Mouse (Mus musculus): ENCODE results near the gene Map3k4. TPM values are rescaled to one million over a fixed set of nuclear protein-coding genes. Genes with fewer than 3 reads are reported as not detected.

Map3k4 gene
- polyA plus RNA-seq, 1 experiment from 2014 or later = 35.8 TPM

GRCm38 (mm10) chr17:12264293-12264692 is 54.3 kb downstream of the Map3k4 start:
- H3K9me3 ChIP-seq = no peaks in the 10 kb centered on the region
- H3K4me3 ChIP-seq = no peak overlapping the region
- H3K36me3 ChIP-seq = peaks cover 26% of the 10 kb centered on the region
- no peak overlapping the region for H3K27ac ChIP-seq (replicated peaks)
- ATAC-seq (ENCODE audit: low read depth) = no peak
- no peak overlapping the region for H3K4me2 ChIP-seq
- WGBS = 90% methylated on average over 3 of the region's 3 CpGs
- no peaks in the 10 kb centered on the region for H3K27me3 ChIP-seq
- no peak overlapping the region for H3K9ac ChIP-seq
- H3K4me1 ChIP-seq (replicated peaks) = peaks cover 40% of the 10 kb centered on the region

- Histone ChIP-seq H3K4me1 (replicated peaks) (peaks cover 35% of the 10 kb centered on the region), H3K4me2 (no peak overlapping the region), H3K9ac (no peak overlapping the region), H3K9me3 (no peaks in the 10 kb centered on the region), H3K27me3 (no peaks in the 10 kb centered on the region), H3K36me3 (peaks cover 29% of the 10 kb centered on the region), H3K4me3 (no peak overlapping the region), H3K27ac (replicated peaks) (no peak overlapping the region)
- ATAC-seq (ENCODE audit: low read depth) = no peak
- 89% methylated on average over 13 of the region's 13 CpGs for WGBS
Measured at GRCm38 (mm10) chr17:12263787-12264186, 54.8 kb downstream of the Map3k4 start.

DNA sequence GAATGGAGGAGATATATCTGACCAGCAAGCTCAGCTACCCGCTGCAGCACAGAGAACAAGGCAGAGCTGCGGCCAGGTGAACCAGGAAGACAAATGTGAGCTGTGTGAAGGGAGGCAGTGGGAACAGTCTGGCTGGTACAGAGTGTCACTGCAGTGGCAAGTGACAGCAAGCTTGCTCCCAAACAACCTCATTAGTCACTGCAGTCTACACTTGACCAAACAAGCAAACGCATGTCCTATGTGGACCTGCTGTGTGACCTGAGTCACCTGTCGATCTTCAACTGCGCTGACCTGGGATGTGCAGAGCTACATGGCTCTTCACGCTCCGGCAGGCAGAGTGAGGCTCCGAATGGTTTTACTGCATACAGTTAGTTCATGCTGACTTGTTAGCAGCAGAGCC is 55.7 kb downstream of the Map3k4 start:
- Histone ChIP-seq H3K27me3 (no peaks in the 10 kb centered on the region), H3K4me2 (no peak overlapping the region), H3K9ac (no peak overlapping the region), H3K4me1 (replicated peaks) (peaks cover 27% of the 10 kb centered on the region), H3K4me3 (no peak overlapping the region), H3K27ac (replicated peaks) (no peak overlapping the region), H3K36me3 (peaks cover 38% of the 10 kb centered on the region), H3K9me3 (no peaks in the 10 kb centered on the region)
- 89% methylated on average over 8 of the region's 8 CpGs for WGBS
- no peak for ATAC-seq (ENCODE audit: low read depth)

- H3K27me3 ChIP-seq = no peaks in the 10 kb centered on the region
- H3K4me2 ChIP-seq = no peak overlapping the region
- no peak overlapping the region for H3K4me3 ChIP-seq
- H3K9ac ChIP-seq = no peak overlapping the region
- no peak overlapping the region for H3K27ac ChIP-seq (replicated peaks)
- ATAC-seq (ENCODE audit: low read depth) = no peak
- H3K4me1 ChIP-seq (replicated peaks) = peaks cover 18% of the 10 kb centered on the region
- peaks cover 48% of the 10 kb centered on the region for H3K36me3 ChIP-seq
- WGBS = 91% methylated on average over 2 of the region's 2 CpGs
- no peaks in the 10 kb centered on the region for H3K9me3 ChIP-seq
Measured at GRCm38 (mm10) chr17:12261887-12262286, 56.7 kb downstream of the Map3k4 start.

- Histone ChIP-seq H3K4me1 (replicated peaks) (peaks cover 13% of the 10 kb centered on the region), H3K27me3 (no peaks in the 10 kb centered on the region), H3K9ac (no peak overlapping the region), H3K4me3 (no peak overlapping the region), H3K9me3 (no peaks in the 10 kb centered on the region), H3K4me2 (no peak overlapping the region), H3K27ac (replicated peaks) (no peak overlapping the region), H3K36me3 (peaks cover 53% of the 10 kb centered on the region)
- ATAC-seq (ENCODE audit: low read depth) = no peak
- 76% methylated on average over 7 of the region's 7 CpGs for WGBS
Measured at GRCm38 (mm10) chr17:12261376-12261775, 57.2 kb downstream of the Map3k4 start.

- Histone ChIP-seq H3K36me3 (peaks cover 67% of the 10 kb centered on the region), H3K27ac (replicated peaks) (no peak overlapping the region), H3K4me3 (no peak overlapping the region), H3K9ac (no peak overlapping the region), H3K9me3 (no peaks in the 10 kb centered on the region), H3K4me1 (replicated peaks) (no peaks in the 10 kb centered on the region), H3K27me3 (no peaks in the 10 kb centered on the region), H3K4me2 (no peak overlapping the region)
- WGBS = 93% methylated on average over 8 of the region's 8 CpGs
- no peak for ATAC-seq (ENCODE audit: low read depth)
Measured at GRCm38 (mm10) chr17:12259957-12260356, 58.6 kb downstream of the Map3k4 start.

DNA sequence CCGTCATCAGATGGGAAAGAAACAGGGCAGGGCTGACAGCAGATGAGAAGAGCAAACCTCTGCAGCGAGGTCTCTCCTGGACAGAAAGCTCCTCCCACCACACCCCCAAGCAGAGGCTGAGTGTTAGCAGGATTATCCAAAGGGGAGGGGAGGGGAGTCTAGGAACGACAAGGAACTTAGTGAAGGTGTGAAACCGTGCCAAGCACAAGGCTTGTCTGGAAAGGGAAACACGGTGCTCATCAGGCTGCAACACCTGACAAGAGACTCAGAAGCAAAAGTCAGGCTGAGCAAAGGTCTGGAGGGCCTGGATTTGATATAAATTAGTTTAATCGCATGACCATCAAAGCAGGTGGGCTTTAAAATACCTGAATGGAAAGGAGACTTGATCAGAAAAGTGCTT is 60.1 kb downstream of the Map3k4 start:
- H3K27ac ChIP-seq (replicated peaks) = no peak overlapping the region
- no peaks in the 10 kb centered on the region for H3K27me3 ChIP-seq
- no peak for ATAC-seq (ENCODE audit: low read depth)
- no peak overlapping the region for H3K4me2 ChIP-seq
- H3K9ac ChIP-seq = no peak overlapping the region
- H3K4me1 ChIP-seq (replicated peaks) = no peaks in the 10 kb centered on the region
- no peaks in the 10 kb centered on the region for H3K9me3 ChIP-seq
- H3K4me3 ChIP-seq = no peak overlapping the region
- WGBS = 79% methylated on average over 6 of the region's 6 CpGs
- H3K36me3 ChIP-seq = peaks cover 76% of the 10 kb centered on the region

DNA sequence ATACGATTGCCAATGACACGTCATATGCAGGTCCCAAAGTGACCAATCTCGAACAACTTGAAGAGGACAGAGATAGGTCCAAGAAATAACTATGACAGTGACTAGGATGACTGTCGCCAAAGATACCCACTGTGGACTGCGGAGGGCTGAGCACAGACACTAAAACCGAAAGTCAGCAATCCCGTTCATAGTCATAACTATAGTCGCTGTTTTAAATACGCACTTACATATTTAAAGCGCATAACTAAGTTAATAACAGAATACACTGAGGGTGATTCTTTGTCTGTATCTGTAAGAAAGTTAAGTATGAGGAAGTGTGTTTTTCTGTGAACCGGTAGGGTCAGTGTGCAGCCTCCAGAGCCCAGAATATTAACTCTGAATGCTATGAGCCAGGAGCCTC is 62.5 kb downstream of the Map3k4 start:
- Histone ChIP-seq H3K4me3 (no peak overlapping the region), H3K36me3 (peaks cover 91% of the 10 kb centered on the region), H3K9me3 (peaks cover 13% of the 10 kb centered on the region), H3K4me1 (replicated peaks) (no peaks in the 10 kb centered on the region), H3K27me3 (no peaks in the 10 kb centered on the region), H3K27ac (replicated peaks) (no peak overlapping the region), H3K9ac (no peak overlapping the region), H3K4me2 (no peak overlapping the region)
- ATAC-seq (ENCODE audit: low read depth) = no peak
- WGBS = 96% methylated on average over 11 of the region's 11 CpGs

DNA sequence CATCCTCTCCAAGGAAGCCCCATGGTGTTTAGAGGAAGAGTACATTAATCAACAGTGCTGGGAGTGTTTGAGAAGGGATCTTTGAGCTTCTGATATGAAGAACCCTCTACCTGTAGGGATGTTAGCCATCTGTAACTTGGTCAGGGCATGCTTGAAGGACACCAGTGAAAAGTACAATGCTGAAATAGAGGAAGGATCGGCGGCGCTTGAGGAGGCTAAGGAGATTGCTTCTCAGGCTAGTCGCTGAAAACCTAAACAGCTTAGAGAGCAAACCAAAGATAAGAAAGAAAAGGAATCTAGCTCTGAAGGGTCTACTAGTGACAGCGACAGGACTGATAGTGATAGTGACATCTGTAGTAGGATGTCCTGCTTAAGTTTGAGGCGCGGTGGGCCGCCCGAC is 68.0 kb downstream of the Map3k4 start:
- no peaks in the 10 kb centered on the region for H3K27me3 ChIP-seq
- H3K4me3 ChIP-seq = no peak overlapping the region
- peaks cover 13% of the 10 kb centered on the region for H3K9me3 ChIP-seq
- H3K4me1 ChIP-seq (replicated peaks) = no peaks in the 10 kb centered on the region
- H3K36me3 ChIP-seq = peaks cover 90% of the 10 kb centered on the region
- no peak overlapping the region for H3K9ac ChIP-seq
- no peak overlapping the region for H3K27ac ChIP-seq (replicated peaks)
- 97% methylated on average over 9 of the region's 9 CpGs for WGBS
- no peak for ATAC-seq (ENCODE audit: low read depth)
- no peak overlapping the region for H3K4me2 ChIP-seq

DNA sequence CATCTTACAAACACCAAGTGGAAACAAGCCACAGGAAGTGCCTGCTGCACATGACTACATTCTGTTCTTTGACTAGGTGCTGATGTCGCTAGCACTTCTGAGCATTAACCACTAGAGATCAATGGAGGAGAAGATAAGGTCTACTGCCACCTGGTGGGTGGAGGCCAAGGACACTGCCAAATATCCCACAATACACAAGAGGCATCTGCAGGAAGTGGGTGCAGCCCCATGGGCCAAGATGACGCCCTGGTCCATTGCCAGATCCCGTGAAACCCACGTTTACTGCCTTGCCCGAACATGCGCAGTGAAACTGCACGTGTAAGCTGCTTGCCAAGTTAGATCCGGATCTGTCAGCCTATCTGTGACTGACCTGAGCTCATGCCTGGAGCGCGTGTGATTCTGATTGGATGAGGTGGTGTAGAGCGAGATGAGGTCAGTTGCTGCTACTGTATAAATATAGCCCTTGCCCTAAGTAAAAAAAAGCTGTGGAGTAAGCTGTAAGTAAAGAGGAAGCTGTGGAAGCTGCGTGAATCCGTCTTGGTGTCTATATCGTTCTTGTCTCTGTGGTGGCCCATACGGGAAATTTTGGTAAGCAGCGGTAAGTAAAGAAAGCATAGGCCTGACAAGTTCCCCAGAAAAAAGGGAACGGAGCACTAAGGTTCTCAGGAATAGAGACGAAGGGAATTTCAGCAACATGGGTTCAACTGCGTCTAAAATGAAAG is 68.7 kb downstream of the Map3k4 start:
- Histone ChIP-seq H3K27ac (replicated peaks) (no peak overlapping the region), H3K9me3 (peaks cover 13% of the 10 kb centered on the region), H3K27me3 (no peaks in the 10 kb centered on the region), H3K9ac (no peak overlapping the region), H3K4me2 (no peak overlapping the region), H3K4me1 (replicated peaks) (no peaks in the 10 kb centered on the region), H3K4me3 (no peak overlapping the region), H3K36me3 (peaks cover 86% of the 10 kb centered on the region)
- ATAC-seq (ENCODE audit: low read depth) = no peak
- 97% methylated on average over 19 of the region's 19 CpGs for WGBS

DNA sequence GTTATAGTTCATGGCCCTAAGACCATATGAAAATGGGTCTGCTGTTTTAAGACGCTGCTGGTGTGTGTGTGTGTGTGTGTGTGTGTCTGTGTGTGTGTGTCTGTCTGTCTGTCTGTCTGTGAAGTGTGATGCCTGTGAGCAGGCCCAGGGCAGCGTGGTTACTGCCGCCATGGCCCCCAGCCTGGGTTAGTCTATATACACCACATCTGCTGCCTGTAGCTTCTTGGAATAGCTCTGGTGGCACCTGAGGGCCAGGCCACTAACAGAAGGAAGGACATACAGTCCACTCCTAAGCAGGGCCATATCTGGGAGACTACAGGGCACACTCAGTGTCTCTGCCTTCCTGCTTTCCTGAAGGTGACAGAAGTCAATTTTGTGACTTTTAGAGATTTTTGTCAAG is 77.9 kb downstream of the Map3k4 start:
- Histone ChIP-seq H3K4me3 (no peak overlapping the region), H3K9ac (no peak overlapping the region), H3K27me3 (no peaks in the 10 kb centered on the region), H3K27ac (replicated peaks) (no peak overlapping the region), H3K4me2 (no peak overlapping the region), H3K4me1 (replicated peaks) (no peaks in the 10 kb centered on the region), H3K36me3 (peaks cover 68% of the 10 kb centered on the region), H3K9me3 (no peaks in the 10 kb centered on the region)
- WGBS = 100% methylated on average over 3 of the region's 3 CpGs
- no peak for ATAC-seq (ENCODE audit: low read depth)

- H3K4me1 ChIP-seq (replicated peaks) = no peaks in the 10 kb centered on the region
- no peak for ATAC-seq (ENCODE audit: low read depth)
- H3K4me3 ChIP-seq = no peak overlapping the region
- H3K27me3 ChIP-seq = no peaks in the 10 kb centered on the region
- no peaks in the 10 kb centered on the region for H3K9me3 ChIP-seq
- no peak overlapping the region for H3K4me2 ChIP-seq
- H3K36me3 ChIP-seq = peaks cover 92% of the 10 kb centered on the region
- H3K9ac ChIP-seq = no peak overlapping the region
- 93% methylated on average over 6 of the region's 6 CpGs for WGBS
- no peak overlapping the region for H3K27ac ChIP-seq (replicated peaks)
Measured at GRCm38 (mm10) chr17:12232724-12233123, 85.9 kb downstream of the Map3k4 start.

- no peaks in the 10 kb centered on the region for H3K27me3 ChIP-seq
- no peak overlapping the region for H3K27ac ChIP-seq (replicated peaks)
- no peak overlapping the region for H3K4me3 ChIP-seq
- no peaks in the 10 kb centered on the region for H3K4me1 ChIP-seq (replicated peaks)
- 93% methylated on average over 7 of the region's 7 CpGs for WGBS
- no peak overlapping the region for H3K9ac ChIP-seq
- no peak overlapping the region for H3K4me2 ChIP-seq
- H3K9me3 ChIP-seq = no peaks in the 10 kb centered on the region
- peaks cover 94% of the 10 kb centered on the region for H3K36me3 ChIP-seq
- ATAC-seq (ENCODE audit: low read depth) = no peak
Measured at GRCm38 (mm10) chr17:12231087-12231486, 87.5 kb downstream of the Map3k4 start.

All from neural tube, embryonic 13.5 days (tissue).